Mouse (Mus musculus) midbrain, embryonic 15.5 days (tissue): Measurements from ENCODE around the gene Cox6a1. TPM values are rescaled to one million over a fixed set of nuclear protein-coding genes. Genes with fewer than 3 reads are reported as not detected.
"Not testable (repeated sequence)": the region's sequence is repeated elsewhere in the genome, so short reads cannot be mapped to it uniquely, and the experiment has no call there.

Experiments used
- ATAC-seq: fragments of 200-750 bp; cut with Nextera tagmentation; replicated peaks from 2 replicates; pipeline ENCODE4 v1.8.0; 2017; ENCODE audit warnings: moderate TSS enrichment
- H3K27ac ChIP-seq: fragments of 300-500 bp; sonication (generic); 2 replicates; pipeline ENCODE4 v1.5.1; 2015; ENCODE audit warnings: mild to moderate bottlenecking, inconsistent platforms
- H3K27me3 ChIP-seq: fragments of 300-500 bp; sonication (generic); replicated peaks from 2 replicates; pipeline ENCODE4 v1.6.1; 2015; ENCODE audit warnings: inconsistent platforms
- H3K36me3 ChIP-seq: fragments of 300-500 bp; sonication (generic); replicated peaks from 2 replicates; pipeline ENCODE4 v1.6.1; 2015; ENCODE audit warnings: inconsistent platforms
- H3K4me1 ChIP-seq: fragments of 300-500 bp; sonication (generic); 2 replicates; pipeline ENCODE4 v1.6.1; 2015; ENCODE audit warnings: inconsistent platforms
- H3K4me2 ChIP-seq: fragments of 300-500 bp; sonication (generic); 2 replicates; pipeline ENCODE4 v1.6.1; 2015; ENCODE audit warnings: inconsistent platforms, mild to moderate bottlenecking, moderate library complexity
- H3K4me3 ChIP-seq: fragments of 300-500 bp; sonication (generic); 2 replicates; pipeline ENCODE4 v1.5.1; 2015; ENCODE audit warnings: mild to moderate bottlenecking, inconsistent platforms
- H3K9ac ChIP-seq: fragments of 300-500 bp; sonication (generic); 2 replicates; pipeline ENCODE4 v1.6.1; 2015; ENCODE audit warnings: mild to moderate bottlenecking, inconsistent platforms
- H3K9me3 ChIP-seq: fragments of 300-500 bp; sonication (generic); 2 replicates; pipeline ENCODE4 v1.6.1; 2016; ENCODE audit warnings: inconsistent platforms
- WGBS: fragments of 180-500 bp; shearing (Covaris S2); methylation state at CpG from one replicate; pipeline ENCODE4 v1.1.7; 2015; ENCODE audit warnings: mixed read lengths; 5-methylcytosine and 5-hydroxymethylcytosine counted together
- polyA plus RNA-seq: library from polyadenylated mRNA; unstranded; fragments of >200 nt; fragmentation: Nextera tagmentation; extraction: Ambion mirVana; gene quantifications from 2 replicates; pipeline ENCODE4 v1.2.1, GENCODE M21; 2015

Cox6a1 gene
- polyA plus RNA-seq, 1 experiment from 2014 or later: 1,062 TPM

DNA sequence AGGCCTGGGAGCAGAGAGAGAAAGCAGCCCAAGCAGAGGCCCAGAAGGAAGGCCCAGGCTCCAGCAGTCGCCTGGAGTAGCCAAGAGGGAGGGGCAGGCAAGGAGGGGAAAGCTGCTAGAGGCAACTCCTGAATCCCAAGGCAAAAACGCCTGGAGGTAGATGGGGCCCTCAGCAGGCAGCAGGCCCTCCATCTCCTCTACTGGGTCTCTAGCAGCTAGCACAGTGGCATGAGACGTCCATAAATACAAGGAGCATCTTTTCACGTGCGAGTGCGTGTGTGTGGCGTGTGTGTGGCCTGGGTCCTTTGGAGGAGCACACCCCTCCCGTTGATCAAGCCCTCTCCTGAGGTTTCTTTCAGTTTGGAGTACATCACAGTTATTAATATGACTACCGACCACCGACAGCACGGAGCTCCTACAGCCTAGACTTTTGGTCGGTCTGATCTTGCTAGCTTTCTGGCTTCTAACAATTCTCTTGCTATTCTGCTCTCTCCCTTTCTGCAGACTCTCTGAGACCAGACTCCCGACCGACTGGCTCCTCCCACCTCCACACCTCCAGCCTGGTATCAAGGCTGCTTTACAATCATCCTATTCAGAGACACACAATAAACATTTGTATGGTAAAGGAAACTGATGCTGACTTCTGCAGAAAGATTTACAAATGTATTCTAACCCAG is 31.7 kb downstream of the Cox6a1 start:
- WGBS: 3% methylated on average over 14 of the region's 14 CpGs
- H3K27me3 ChIP-seq: no peaks in the 10 kb centered on the region
- peak overlapping the region; percentile 67 for H3K27ac ChIP-seq
- no peak overlapping the region for H3K9ac ChIP-seq
- H3K4me1 ChIP-seq: peaks cover 32% of the 10 kb centered on the region
- H3K4me2 ChIP-seq: 0 out of 2 replicates have a peak overlapping the region, but pooled peaks have one; percentile 4
- no peaks in the 10 kb centered on the region for H3K9me3 ChIP-seq
- no peaks in the 10 kb centered on the region for H3K36me3 ChIP-seq
- ATAC-seq: no peak
- no peak overlapping the region for H3K4me3 ChIP-seq

DNA sequence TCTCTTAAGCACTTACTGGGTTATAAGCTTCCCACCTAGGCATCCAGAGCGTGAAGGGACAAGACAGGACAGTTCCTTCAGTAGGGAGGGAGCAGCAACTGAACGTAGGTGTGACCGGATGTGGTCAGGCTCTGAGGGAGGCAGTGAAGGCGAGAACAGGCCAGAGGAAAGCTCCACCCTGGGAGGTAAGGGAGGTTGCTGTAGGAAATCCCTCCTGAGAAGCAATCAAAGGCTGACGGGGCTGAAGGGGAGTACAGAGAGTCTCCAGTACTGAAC is 35.2 kb downstream of the Cox6a1 start:
- WGBS: 37% methylated on average over 5 of the region's 5 CpGs
- H3K36me3 ChIP-seq: no peaks in the 10 kb centered on the region
- no peak overlapping the region for H3K27ac ChIP-seq
- H3K27me3 ChIP-seq: no peaks in the 10 kb centered on the region
- H3K4me2 ChIP-seq: no peak overlapping the region
- H3K9me3 ChIP-seq: no peaks in the 10 kb centered on the region
- peaks cover 20% of the 10 kb centered on the region for H3K4me1 ChIP-seq
- H3K4me3 ChIP-seq: no peak overlapping the region
- H3K9ac ChIP-seq: no peak overlapping the region
- ATAC-seq: no peak

DNA sequence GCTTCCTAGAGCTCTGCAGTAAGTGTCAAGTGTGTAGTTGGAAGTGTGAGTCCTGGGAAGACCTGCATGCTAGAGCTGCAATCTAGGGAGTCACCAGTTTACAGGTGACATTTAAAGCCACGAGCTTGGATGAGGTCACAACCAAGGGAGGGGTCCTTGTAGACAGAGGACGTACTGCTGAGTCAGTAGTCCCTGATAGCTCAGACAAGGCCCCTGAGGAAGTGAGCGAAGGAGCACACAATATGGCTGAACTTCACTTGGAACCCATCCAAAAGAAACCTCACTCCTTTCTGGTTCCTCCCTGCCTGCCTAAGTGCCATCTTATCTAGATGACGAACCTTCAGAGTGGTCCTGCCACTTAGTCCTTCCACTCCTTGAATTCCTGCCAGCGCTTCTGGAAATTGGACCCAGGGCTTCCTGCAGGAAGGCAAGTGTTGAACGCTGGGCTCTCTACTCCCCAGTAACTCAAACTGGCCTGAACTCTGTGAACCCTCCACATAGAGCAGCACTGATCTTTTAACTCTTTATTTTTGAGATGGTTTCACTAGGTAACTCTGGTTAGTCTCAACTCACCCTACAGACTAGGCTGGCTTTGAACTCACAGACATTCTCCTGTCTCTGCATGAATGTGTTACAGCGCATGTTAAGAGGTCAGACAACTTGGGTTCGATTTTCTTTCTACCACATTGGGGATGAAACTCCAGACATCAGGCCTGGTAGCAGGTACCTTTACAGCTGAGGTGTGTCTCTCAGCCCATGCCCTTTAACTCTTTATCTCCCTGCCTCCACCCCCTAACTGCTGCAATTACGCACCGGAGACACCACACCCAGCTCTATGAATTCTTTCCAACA is 35.7 kb downstream of the Cox6a1 start:
- Histone ChIP-seq H3K4me3 (no peak overlapping the region), H3K36me3 (no peaks in the 10 kb centered on the region), H3K4me2 (no peak overlapping the region), H3K9me3 (no peaks in the 10 kb centered on the region), H3K27ac (no peak overlapping the region), H3K9ac (no peak overlapping the region), H3K4me1 (peaks cover 17% of the 10 kb centered on the region), H3K27me3 (no peaks in the 10 kb centered on the region)
- WGBS: 81% methylated on average over 10 of the region's 10 CpGs
- no peak for ATAC-seq

DNA sequence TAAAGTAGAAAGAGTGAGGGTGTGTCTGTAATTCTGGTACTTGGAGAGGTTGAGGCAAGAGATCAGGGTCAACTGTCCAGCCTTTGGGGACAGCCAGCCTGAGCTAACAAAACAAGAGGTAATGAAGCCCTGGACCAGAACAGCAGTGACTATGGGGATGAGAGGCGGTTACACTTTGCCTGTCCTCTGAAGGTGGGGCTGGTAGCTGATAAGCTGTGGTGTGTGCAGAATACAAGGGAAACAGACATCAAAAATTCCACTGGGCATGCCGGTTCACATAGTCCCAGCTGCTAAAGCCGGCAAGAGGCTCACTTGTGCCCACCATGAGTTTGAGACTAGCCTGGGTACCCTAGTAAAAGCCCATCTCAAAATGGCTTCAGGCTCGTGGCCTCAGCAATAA is 36.4 kb downstream of the Cox6a1 start:
- no peak for ATAC-seq

DNA sequence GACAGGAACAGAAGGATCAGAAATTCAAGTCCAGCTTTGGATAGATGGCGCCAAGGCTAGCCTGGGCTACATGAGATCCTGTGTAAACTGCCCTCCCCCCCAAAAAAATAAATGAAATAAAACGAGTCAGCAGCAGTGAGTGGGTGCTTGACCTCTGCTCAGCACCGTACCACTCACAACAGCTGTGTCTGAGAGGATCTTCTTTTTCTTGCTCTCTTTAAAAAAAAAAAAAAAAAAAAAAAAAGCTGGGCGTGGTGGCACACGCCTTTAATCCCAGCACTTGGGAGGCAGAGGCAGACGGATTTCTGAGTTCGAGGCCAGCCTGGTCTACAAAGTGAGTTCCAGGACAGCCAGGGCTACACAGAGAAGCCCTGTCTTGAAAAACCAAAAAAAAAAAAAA is 46.6 kb downstream of the Cox6a1 start:
- not testable (repeated sequence) for H3K9ac ChIP-seq, H3K36me3 ChIP-seq, H3K27me3 ChIP-seq, H3K9me3 ChIP-seq, H3K27ac ChIP-seq, ATAC-seq
- H3K4me3 ChIP-seq: 0 out of 2 replicates have a peak overlapping the region, but pooled peaks have one; percentile 62
- peaks cover 29% of the 10 kb centered on the region for H3K4me1 ChIP-seq
- WGBS: 89% methylated on average over 7 of the region's 7 CpGs
- peak overlapping the region; percentile 70 for H3K4me2 ChIP-seq

More for the DNA sequence above, 36.4 kb downstream of the Cox6a1 start:
- Histone ChIP-seq H3K27me3 (no peaks in the 10 kb centered on the region), H3K9me3 (no peaks in the 10 kb centered on the region), H3K4me2 (no peak overlapping the region), H3K4me3 (no peak overlapping the region), H3K27ac (no peak overlapping the region), H3K36me3 (no peaks in the 10 kb centered on the region), H3K4me1 (peaks cover 10% of the 10 kb centered on the region), H3K9ac (no peak overlapping the region)
- 84% methylated on average over 4 of the region's 4 CpGs for WGBS

DNA sequence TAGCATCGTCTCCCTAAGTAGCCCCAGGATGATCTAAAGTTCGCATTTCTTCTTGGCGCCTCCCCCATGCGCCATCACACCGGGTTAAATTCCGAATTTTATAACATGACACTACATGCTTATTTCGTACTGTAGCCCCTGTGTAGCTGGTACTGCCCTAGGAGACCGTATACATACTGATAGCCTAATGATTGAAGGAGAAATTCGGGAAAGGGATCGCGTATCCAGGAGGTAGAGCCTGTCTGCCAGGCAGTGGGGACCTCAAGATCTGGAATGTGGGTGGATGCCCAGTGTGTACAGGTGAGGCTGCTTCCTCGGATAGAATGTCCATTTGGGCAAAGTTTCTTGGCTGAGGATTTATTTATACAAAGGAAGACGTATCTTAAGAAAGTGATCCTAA is 47.2 kb downstream of the Cox6a1 start:
- H3K4me1 ChIP-seq: peaks cover 29% of the 10 kb centered on the region
- no peak for ATAC-seq
- no peaks in the 10 kb centered on the region for H3K27me3 ChIP-seq
- H3K36me3 ChIP-seq: peaks cover 8% of the 10 kb centered on the region; the same call in 1 of the 2 replicates
- H3K27ac ChIP-seq: peak overlapping the region; percentile 43
- WGBS: 26% methylated on average over 13 of the region's 13 CpGs
- H3K4me3 ChIP-seq: peak overlapping the region; percentile 62
- H3K9ac ChIP-seq: peak overlapping the region; percentile 47
- peak overlapping the region; percentile 70 for H3K4me2 ChIP-seq
- H3K9me3 ChIP-seq: no peaks in the 10 kb centered on the region

DNA sequence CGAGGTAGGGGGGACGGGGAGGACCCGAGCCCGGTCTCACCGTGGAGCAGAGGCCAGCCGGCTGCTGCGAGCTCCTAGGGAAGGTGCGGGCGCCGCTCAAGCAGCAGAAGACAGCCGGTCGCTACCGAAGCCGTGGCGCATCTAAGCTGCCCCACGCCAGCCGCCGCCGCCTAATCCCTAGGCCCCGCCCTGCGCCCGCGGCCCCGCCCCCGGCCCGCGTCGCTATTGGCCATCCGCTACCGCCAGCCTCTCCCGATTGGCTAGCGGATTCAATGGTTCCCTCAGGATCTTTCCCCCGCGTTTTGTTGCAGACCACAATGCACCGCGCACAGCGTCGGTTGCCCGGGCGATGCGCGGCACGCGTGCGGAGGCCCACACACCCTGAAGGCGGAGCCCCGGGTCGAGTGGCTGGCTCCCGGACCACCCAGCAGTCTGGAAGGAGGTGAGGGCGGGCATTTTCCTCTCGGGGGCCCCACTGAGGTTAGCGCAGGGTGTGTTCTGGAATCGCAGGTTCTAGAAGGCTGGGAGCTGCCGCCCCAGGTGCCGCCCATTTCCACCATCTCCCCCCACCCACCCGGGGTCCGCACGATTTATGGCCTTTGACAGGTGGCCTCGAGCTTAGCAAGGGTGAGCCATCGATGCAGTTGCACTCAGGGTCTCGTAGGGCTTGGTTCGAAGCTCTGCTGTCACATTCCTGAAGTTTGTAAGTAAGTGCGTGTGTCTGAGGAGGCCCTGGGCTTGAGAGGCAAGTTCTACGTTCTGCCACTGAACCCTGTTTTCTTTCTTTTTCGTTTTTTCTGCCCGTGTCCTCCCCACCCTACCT is 47.8 kb downstream of the Cox6a1 start, which contains the start of gene Dynll1:
Gene Dynll1 (minus strand): TSS at position 208 of the 823 bp plus-strand sequence.
- Histone ChIP-seq H3K4me1 (peaks cover 29% of the 10 kb centered on the region), H3K27ac (peak within 1 kb of the TSS; percentile 91), H3K9me3 (no peaks in the 10 kb centered on the region), H3K4me3 (peak within 1 kb of the TSS; percentile 62), H3K9ac (peak within 1 kb of the TSS; percentile 70), H3K36me3 (peaks cover 9% of the 10 kb centered on the region; the same call in 1 of the 2 replicates), H3K27me3 (no peaks in the 10 kb centered on the region), H3K4me2 (peak within 1 kb of the TSS; percentile 70)
- peak; percentile 98 for ATAC-seq
- WGBS: under 1% methylated on average over 66 of the region's 66 CpGs

DNA sequence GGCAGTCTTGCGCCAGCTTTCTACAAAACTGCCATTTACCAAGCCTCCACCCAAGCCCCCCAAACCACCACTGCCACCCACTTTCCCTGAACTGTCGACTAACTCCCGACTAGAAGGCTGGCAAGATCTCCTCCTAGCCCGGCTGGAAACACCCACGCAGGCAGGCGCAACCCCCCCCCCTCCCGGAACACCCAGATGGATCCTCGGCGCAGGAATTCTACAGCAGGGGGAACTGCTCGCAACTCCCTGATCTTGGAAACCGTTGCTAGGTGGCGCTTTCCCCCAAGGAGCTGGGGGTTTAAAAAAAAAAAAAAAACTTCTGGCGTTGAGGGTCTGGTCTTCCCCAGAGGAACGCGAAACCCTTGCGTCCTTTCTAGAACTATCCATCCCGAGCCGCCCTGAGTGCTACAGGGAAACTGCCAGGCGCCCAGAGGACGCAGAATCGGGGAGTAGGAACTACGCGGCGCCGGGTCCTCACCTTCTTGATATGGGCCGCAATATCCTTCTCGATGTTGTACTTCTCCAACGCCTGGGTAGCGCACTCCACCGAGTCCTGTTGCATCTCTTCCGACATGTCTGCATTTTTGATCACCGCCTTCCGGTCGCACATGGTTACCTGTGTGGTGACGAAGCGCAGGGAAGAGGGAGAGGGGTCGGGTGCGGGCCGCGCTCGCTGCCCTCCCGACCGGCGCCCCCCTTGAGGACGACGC is 48.6 kb downstream of the Cox6a1 start:
- Histone ChIP-seq H3K9ac (peak overlapping the region; percentile 70), H3K4me2 (peak overlapping the region; percentile 57), H3K9me3 (no peaks in the 10 kb centered on the region), H3K27ac (peak overlapping the region; percentile 91), H3K36me3 (peaks cover 16% of the 10 kb centered on the region), H3K4me1 (peaks cover 29% of the 10 kb centered on the region), H3K4me3 (peak overlapping the region; percentile 62), H3K27me3 (no peaks in the 10 kb centered on the region)
- 1% methylated on average over 46 of the region's 46 CpGs for WGBS
- ATAC-seq: peak; percentile 69

DNA sequence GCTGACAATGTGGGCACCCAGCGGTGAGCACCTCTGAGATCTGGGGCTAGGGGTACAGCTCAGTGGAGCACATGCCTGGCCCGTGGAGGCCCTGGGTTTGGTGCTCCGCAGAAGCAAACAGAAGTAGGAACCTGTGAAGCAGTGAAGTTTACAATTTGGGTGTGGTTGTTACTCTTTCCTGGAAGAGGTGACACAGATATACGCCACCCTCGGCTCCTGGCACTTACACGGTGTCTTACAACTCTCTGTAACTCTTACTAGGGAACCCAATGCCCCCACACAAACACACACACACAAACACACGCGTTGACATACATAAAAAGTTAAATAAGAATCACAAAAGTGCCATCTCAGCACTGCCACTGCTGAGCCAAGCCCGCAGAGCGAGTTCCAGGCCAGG is 52.4 kb downstream of the Cox6a1 start:
- H3K9ac ChIP-seq: no peak overlapping the region
- 89% methylated on average over 10 of the region's 10 CpGs for WGBS
- no peaks in the 10 kb centered on the region for H3K27me3 ChIP-seq
- no peaks in the 10 kb centered on the region for H3K9me3 ChIP-seq
- H3K4me1 ChIP-seq: peaks cover 22% of the 10 kb centered on the region
- H3K4me3 ChIP-seq: no peak overlapping the region
- no peak for ATAC-seq
- peaks cover 16% of the 10 kb centered on the region for H3K36me3 ChIP-seq
- no peak overlapping the region for H3K4me2 ChIP-seq
- H3K27ac ChIP-seq: no peak overlapping the region
